Mouse (Mus musculus): ENCODE data around the gene Chst13.

Chst13 gene

DNA sequence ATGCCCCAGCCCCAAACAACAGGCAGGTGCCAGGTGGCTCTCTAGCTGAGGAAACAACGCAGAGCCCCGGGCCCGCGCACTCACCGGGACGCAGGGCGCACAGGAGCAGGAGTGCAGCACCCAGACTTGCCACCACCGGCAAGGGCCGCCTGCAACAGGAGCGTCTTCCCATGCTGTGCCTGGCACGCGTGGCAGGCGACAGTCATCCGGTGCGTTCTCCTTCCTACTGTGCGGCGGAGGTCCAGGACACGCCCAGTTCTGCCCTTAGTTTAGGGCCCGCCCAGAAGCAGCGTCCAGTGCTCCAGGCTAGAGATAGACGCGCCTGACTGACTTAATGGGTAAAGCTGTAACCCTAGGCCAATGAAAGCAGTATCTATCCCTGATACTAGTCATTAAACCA lies at the start of gene Chst13:
Gene Chst13 (minus strand): TSS at position 195 of the 400 bp plus-strand sequence.
- DNase-seq, result peak; percentile 46

DNA sequence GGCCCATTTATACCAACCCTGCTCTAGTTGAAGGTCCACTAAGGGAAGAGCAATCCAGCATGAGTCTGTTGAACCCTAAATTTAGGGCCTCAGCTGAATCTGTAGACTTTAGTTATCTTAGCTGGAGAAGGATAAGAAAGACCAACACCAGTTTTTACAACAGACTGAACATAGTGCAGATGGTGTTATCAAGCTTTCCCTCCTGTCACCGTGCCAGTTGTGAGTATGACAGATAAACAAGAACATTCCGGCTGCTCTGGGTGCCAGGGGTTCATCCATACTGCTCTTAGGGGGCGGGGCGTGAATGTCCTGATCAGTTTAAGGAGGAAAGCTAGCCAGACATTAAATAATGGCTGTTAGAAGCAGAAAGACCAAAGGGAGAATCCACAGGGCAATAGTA lies 49.7 kb upstream of the Chst13 start:
- peak; percentile 86 for DNase-seq

DNA sequence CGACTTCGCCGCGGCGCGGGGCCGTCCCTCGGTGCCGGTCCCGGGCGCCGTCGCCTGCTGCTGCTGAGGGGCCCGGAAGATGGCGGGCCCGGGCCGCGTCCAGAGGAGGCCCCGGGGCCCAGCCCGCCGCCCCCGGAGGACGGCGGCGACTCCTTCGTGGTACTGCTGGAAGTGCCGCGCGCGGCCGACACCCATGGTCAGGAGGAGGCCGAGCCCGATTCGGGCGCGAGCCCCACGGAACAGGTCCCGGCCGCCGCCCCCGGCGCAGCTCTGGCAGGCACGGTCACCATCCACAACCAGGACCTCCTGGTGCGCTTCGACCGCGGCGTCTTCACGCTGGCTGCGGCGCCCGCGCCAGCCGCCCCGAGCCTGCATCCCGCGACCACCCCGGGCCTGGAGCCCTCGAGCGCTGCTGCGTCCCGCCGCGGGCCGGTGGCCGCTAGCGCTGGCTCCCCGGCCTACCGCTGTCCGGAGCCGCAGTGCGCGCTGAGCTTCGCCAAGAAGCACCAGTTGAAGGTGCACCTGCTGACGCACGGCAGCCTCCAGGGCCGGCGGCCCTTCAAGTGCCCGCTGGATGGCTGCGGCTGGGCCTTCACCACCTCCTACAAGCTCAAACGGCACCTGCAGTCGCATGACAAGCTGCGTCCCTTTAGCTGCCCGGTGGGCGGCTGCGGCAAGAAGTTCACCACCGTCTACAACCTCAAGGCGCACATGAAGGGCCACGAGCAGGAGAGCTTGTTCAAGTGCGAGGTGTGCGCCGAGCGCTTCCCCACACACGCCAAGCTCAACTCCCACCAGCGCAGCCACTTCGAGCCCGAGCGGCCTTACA lies 45.0 kb upstream of the Chst13 start:
- DNase-seq, result peak; percentile 46

DNA sequence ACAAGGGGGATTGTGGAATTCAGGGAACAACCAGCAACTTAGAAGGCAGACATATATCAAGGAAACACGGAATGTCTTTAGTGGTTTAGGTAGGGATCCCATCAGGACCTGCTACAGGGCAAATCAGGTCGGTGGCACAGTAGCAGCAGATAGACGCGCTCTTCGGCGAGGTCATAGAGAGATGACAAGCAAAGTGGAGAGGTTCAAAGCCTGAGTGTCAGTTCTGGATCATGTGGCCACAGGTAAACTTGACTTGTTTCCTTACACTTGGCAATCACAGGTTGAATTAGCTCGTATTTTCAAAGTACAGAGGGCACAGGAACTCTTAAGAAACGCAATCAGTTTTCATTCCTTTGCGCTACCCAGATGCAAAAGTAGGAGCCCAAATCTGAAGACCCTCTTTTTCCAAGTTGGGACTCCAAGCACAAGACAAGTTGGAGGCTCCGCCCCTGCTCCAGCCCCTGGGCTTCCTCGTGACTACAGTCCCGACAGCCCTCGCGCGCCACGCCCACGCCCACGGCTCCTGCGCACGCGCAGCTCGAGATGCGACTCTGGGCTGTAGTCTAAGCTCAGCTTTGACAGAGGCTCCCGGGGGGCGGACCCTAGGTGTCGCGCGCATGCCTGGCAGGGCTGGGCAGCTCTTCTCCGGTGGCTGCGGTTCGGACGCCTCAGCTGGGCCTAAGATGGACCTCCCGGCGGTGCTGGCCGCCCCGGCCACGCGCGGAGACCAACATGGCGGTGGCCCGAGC lies 44.2 kb upstream of the Chst13 start, which contains the start of gene Zxdc:
Gene Zxdc (plus strand): TSS at position 517 of the 749 bp plus-strand sequence.
- peak; percentile 98 for DNase-seq

DNA sequence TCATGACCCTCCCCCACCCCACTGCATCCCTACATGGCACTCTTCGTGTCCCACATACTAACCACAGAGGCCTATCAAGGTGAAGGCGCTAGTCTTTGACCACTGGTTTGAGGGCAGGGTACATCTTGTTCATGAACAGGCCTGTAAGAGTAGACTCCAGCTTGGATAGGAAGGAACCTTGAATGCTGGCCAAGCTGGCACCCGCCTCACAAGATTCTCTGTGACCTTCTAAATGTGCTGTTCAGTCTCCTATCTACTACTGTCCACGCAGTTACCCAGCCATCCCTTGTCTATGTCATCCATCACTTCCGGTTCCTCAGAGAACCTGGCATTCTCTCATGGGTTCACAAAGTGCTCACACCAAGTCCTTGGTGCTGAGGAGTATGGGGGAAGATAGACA lies 38.3 kb upstream of the Chst13 start:
- no peak for DNase-seq

DNA sequence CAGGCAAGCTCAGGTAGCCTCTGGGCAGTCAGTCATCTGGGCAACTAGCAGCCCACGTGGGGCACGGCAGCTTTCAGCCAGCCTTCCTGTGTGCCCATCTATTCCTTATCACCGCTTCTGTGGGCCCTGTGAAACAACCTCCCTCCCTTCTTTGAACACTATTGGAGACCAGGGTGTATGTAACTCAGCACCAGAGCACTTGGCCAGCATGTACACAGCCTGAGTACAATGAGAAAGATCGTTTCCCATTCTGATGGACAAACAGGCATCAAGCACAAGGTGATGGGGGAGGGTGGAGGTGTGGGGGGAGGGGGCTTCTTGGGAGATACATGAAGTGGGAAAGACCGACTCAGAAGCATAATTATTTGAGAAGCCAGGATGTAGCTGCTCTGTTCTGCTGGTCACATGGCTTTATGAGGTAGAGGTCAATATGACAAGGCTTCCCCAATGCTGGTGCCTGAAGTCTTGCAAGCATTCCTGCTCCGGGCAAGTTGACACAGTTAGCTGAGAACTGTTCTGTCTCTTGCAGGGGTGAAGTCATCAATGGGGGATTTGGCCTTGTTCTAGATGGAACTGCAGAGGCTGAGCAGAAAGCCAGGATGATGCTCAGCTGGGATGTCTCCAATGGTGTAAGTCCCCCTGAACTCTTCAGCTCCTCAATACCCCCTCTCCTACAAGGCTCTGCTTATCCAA lies 36.1 kb upstream of the Chst13 start:
- DNase-seq, result no peak

DNA sequence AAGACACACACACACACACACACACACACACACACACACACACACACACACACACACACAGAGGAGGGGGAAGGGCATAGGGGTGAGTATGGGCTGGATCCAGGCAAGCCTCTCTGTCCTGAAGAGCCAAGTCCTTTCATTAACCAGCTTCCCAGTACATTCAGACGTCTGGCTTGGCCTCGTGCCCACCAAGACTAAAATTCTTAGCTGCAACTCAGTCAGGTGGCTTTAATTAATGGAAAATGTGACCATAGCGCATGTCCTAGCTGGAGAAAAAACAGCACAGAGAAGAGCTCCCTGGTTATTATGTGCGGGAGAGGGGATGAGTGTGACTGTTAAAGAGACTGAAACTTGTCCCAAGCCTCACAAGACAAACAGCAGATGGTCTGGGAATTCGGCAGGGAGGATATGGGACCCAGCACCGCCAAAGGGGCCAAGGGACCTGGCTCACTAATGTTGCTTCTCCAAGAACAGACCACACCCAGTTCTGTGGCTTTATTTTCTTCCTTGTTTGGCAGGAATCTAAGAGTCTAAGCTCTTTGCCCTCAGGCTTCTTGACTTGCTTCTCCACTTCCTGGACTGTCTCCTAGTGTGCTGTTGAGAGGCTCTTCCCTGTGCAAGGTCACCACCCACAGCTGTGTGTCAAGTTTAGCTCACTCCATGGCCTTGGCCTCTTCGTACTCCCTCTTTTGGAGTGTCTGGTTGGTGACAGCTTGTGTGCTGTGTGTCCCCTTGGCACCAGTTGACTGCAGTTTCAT lies 35.2 kb upstream of the Chst13 start:
- peak; percentile 16 for DNase-seq

DNA sequence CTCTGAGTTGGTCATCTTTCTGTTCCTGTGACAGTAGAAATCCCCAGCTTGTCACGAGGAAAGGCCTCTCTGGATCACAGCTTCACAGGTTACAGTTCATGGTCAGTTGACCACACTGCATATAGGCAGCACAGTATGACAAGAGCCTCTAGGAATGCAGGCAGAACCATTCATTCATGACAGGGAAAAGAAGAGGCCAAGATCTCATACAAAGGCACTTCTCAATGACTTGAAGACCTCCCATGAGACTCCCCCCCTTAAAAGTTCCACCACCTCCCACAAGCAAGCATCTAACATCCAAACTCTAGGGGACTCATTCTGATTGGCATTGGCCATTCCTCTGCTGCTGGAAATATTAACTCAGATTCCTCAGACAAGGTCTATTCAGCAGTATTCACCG lies 34.5 kb upstream of the Chst13 start:
- no peak for DNase-seq

DNA sequence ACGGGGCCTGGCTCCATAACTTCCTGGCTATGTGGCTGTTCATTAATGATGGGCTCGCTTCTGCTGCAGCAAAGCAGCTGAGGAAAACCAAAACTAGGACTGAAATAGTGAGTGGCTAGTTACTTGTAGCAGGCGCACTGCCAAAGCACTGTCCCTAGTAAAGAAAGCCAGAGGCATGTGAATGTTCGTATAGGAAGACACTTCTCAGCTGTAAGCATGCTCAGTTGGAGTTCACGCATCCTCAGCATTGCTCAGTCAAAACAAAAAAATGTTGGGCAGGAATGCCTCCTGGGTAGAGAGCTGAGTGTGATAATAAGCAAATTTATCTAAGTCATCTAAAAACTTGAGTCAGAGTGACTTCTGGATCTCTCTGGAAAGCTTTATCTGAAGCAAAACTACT lies 33.2 kb upstream of the Chst13 start:
- no peak for DNase-seq

DNA sequence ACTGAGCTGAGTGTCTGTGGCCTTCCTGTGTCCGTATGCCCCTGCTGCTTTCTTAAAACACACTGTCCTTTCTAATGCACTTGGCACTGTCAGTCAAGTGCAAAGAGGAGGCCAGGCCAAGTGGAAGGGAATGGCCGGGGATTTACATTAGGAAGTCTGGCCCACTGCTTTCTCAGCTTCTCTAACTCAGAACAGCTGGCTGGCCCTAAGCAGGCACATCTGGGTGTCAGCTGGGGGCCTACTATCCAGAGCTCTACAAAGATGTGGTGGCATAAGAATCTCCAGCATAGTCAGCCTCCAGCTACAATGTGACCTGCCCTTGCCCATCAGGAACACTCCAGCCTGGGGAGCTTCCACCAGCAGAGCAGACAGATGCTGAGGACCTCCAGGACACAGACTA lies 25.0 kb upstream of the Chst13 start:
- no peak for DNase-seq

DNA sequence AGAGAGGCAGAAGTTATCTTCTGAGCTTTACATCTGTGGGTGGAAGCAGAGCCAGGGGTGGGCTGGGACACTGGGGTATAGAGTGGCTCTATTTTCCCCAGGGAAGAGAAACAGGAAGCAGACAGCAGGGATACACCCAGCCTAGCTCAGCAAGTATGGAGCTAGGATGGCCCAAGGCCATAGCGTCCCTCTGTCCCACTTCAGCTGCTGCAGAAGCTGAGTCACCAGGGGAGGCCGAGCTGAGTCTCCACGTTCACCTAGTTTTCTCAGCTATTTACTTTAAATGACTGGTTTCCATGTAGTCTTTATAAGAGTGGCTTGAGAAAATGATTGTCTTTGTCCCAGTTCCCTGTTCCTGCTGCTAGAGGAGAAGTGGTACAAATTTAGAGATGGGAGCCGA lies 23.5 kb upstream of the Chst13 start:
- no peak for DNase-seq

DNA sequence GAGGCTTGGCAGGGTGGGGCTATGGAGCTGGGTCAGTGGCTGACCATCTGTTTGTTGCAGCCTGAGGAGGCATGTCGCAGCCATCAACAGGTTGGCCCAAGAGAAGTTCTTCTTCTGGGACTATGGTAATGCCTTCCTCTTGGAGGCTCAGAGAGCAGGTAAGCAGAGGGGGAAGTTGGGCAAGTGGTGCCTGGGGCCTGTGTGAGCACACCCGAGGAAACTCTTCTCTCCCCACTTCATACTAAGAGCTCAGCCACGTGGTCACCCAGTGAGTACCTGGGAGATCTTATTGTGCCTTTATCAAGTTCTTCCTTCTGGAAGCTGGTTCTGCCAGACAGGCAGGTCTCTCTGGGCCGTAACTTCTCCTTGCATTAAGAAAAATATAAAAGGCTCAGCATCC lies 22.2 kb upstream of the Chst13 start:
- no peak for DNase-seq

DNA sequence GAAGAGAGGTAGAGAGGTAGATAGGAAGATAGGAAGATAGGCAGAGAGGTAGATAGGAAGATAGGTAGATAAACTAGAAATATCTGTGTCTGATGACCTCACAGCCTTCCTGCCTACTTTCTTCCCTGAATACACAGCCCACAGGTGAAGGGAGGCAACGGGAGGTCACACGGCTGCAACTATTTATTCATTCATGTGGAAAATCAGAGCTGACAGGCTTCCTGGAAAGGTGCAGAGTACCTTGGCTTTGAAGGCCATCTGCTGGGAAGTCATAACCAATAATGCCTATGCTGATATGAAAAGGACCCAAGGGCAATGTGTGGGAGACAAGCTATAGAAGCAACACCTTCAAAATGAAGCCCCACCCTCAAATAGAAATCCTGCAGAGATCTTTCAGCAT lies 17.4 kb upstream of the Chst13 start:
- DNase-seq, result no peak

DNA sequence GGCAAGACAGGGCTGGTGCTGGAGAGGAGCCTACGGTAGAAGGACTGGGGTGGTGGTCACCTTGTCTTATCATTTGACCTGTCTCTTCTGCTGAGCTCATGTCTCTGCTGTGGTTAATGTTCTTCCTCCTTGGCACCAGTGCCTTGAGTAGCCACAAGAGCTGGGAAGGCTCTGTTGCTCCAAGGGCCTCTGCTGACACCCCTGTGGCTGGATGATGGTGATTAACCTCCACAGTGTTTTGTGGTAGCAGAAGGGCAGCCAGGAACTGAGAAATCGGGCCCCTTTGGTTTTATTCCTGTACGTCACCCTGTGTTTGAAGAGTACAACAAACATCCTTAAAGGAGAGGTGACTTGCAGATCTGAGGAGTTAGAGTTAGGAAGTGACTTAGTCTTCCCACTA lies 9.3 kb upstream of the Chst13 start:
- no peak for DNase-seq

DNA sequence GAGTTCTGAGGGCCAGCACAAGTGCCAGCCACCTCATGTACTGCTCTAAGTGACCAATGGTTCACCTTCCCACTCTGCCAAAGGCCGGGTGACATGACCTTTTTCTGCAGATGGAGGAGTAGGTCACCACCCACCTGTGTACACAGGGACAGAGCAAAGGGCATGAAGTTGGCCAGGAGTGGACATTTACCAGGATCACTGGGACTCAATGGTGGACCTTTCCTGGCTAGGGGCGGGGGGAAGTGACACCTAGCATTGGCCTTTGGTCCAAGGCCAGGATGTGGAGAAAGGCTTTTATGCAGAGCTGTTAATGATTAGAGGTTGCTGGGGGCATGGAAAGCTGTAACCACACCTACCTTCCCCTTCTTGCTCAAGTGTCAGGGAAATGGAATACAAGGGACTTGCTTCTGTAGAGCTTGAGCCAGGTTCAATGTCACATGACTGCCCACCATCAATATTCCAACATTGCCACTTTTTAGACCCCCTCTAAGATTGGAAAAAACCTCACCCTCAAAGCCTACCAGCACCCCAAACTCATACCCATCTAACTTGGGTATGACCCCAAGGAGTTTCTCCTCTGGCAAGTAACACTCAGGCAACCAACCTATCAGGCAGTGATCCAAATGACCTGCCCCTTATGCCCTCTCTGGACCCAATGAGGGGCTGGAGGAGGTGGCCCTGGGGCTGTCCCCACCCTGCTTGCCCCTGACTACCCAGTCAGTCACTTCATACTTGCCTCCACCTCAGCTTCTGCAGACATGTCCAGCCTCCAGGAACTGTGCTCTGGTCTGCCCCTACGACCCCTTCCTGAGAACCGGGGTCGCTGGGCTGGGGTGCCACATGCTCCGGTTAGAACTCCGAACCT lies 7.8 kb upstream of the Chst13 start, which contains the start of gene Uroc1:
Gene Uroc1 (plus strand): TSS at position 724 of the 865 bp plus-strand sequence.
- peak; percentile 60 for DNase-seq

DNA sequence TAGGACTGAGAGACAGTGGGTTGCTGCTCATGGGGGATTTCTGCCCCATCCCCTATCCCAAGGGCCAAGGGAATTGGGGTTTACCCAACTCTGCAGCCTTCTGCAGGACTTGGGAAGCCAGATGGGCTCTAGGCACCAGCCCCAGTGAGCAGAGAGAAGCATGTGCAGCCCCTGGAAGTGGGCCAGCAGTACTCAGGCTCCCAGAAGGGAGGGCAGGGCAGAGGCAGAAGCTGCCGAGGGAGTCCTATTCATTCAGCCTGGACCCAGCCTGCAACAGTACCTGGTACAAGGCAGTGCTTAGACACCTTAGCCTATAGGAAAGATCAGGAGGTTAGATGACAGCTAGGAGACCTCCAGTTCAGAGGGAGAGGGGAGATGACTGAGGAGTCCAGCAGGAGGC lies 5.0 kb upstream of the Chst13 start:
- DNase-seq, result no peak

DNA sequence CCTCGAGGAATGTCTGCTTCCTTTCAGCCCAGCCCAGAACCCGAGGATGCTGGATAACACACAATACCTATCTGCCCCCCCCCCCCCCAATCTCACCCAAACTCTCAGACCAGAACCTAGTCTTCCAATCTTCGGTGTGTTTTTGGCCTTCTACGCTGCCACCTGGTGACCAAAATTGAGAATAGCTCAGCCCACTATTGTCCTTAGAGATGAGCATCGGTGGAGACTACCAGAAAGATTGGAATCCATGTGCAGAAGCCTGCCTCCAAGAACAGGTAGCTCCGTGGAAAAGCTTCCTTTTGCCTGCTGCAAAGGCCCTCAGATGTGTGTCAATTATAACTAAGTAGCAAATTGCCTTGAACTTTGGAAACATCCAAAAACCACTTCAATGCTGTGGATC lies 2.7 kb upstream of the Chst13 start:
- DNase-seq, result no peak

DNA sequence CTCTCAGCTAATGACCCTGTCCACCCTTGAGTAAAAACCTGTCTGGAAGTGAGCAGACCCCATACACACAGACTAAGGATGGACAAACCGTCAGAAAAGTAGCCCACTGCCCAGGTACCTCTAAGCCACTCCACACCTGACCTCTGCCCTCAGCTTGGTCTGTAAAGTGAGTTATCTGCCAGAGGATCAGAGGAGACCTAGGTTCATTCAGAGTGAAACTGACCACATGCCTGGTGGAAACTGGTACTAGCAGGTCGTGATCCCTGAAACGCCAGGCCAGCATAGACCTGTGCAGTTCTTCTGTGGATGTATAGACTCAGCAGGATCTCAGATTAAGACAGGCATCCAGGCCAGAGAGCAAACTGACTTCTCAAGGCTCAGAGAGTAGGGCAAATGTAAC lies 522 bp downstream of the Chst13 start:
- no peak for DNase-seq

DNA sequence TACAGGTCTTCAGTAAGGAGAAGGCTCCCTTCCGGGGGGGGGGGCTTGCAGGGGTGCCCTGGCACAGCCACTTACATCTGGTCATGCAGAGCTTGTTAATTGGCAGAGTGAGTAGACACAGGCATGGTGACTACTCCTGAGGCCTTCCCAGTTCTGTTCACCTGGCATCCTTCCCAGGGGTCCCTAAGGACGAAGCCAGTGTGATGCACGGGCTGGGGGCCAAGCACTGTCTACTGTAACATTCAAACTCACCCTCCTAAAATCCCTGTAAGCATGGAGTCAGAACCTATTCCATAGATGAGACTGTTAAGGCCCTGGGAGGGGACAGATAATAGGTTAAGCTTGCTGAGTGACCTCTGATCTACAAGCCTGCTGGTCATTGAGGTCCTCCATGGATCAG lies 959 bp downstream of the Chst13 start:
- DNase-seq, result no peak

DNA sequence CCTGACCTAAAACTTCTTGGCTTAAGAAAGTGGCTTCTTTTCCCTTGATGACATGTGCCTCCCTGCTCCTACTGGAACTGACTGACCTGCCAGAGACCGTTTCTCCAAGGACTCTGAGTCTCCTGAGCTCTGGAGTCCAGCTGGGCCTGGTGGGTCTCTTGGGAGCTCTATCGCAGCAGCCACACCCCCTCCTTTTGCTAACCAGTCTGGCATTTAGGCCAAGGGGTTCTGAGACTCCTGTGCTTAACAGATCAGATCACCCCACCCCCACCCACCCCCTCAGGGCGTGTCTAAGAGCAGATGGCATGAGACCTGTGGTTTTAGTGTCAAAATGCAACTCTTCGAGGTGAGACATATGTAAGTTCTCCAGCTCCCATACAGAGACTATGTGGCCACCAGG lies 3.2 kb downstream of the Chst13 start:
- no peak for DNase-seq

DNA sequence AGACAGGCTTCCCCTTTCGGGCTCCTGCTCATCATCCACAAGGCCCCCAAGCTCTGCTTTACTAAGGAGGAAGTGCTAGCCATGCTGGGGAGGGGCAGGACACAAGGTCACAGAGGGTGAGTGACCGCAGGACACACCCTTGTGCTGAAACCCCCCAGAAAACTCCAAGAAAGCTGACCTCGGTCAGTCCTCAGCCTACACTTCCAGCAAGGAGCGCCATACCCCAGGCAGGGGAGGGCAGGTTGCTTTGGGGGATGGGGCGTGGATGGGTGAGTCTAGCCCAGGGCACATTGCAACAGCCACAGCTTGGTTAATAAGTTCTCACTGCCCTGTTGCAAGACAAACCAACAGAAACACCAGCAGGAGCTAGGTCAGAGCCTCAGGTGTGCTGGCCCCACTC lies 4.6 kb downstream of the Chst13 start:
- DNase-seq, result peak; percentile 56
